Mouse (Mus musculus) MEL (cell line): ENCODE measurements around the gene Lce1a2.

Experiments used
- CTCF ChIP-seq, 3 experiments: IDR thresholded peaks in 2 of 3; conservative IDR thresholded peaks in 1 of 3; 2 replicates each; pipeline ENCODE4 v1.5.1; 2011 to 2012; ENCODE audit warnings: low read length in 3 of 3, low read depth in 2 of 3, mild to moderate bottlenecking in 2 of 3, improper control_type of control experiment in 1 of 3, inconsistent platforms in 1 of 3, mixed read lengths in 1 of 3, moderate library complexity in 1 of 3; ENCODE audit not compliant: control insufficient read depth in 1 of 3, insufficient read depth in 1 of 3, poor library complexity in 1 of 3, severe bottlenecking in 1 of 3
- E2F4 ChIP-seq: IDR thresholded peaks from 2 replicates; pipeline ENCODE4 v1.6.1; 2011; ENCODE audit warnings: low read depth, low read length, improper control_type of control experiment, borderline replicate concordance
- MAX ChIP-seq: IDR thresholded peaks from 2 replicates; pipeline ENCODE4 v1.6.1; 2011; ENCODE audit warnings: low read length, improper control_type of control experiment
- MXI1 ChIP-seq: IDR thresholded peaks from 2 replicates; pipeline ENCODE4 v1.6.1; 2011; ENCODE audit warnings: mild to moderate bottlenecking, low read depth, low read length, improper control_type of control experiment
- NELFE ChIP-seq: IDR thresholded peaks from 2 replicates; pipeline ENCODE4 v1.6.1; 2011; ENCODE audit warnings: low read depth, low read length, improper control_type of control experiment
- POLR2A ChIP-seq, 2 experiments: IDR thresholded peaks; 2 replicates each; pipeline ENCODE4 v1.6.1; 2011 to 2012; ENCODE audit warnings: low read length in 2 of 2, mild to moderate bottlenecking in 2 of 2, control low read depth in 1 of 2, improper control_type of control experiment in 1 of 2, low read depth in 1 of 2, moderate library complexity in 1 of 2; ENCODE audit not compliant: control insufficient read depth in 1 of 2, insufficient read depth in 1 of 2, poor library complexity in 1 of 2
- TAL1 ChIP-seq: IDR thresholded peaks from 2 replicates; pipeline ENCODE4 v1.6.1; 2012; ENCODE audit warnings: mild to moderate bottlenecking, inconsistent platforms, low read length, moderate library complexity, mixed read lengths
- UBTF ChIP-seq: IDR thresholded peaks from 2 replicates; pipeline ENCODE4 v1.6.1; 2012; ENCODE audit warnings: low read depth, mild to moderate bottlenecking, inconsistent platforms, low read length, improper control_type of control experiment, moderate library complexity, borderline replicate concordance; ENCODE audit not compliant: insufficient read depth
- USF1 ChIP-seq: IDR thresholded peaks from 2 replicates; pipeline ENCODE4 v1.6.1; 2014; ENCODE audit warnings: low read depth, mild to moderate bottlenecking, inconsistent platforms, low read length, improper control_type of control experiment, moderate library complexity

DNA sequence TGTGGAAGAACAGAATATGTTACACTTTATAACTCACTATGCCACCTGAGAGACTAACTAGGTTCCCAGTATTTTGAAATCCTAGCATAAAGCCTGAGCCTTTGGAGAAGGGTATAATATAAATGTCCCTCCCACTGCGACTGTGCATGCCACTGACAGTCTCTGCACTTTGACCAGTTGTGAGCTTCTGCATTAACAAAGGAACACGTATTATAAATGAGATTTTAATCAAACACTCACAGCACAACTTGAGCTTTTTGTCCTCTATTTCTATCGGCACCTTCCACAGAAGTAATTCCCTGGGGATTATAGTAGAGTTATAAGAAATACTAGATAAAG lies 31.5 kb downstream of the Lce1a2 start:
- TF ChIP-seq E2F4 (no peak), MAX (no peak), MXI1 (no peak), CTCF (IDR thresholded peaks at IDR 0.05 in 2 of 3, conservative IDR thresholded peaks at IDR 0.05 in 1 of 3; ENCODE audit: control insufficient read depth in 1 of 3, insufficient read depth in 1 of 3, low read depth in 2 of 3, low read length in 3 of 3, poor library complexity in 1 of 3, severe bottlenecking in 1 of 3) (no peak), USF1 (no peak), POLR2A (IDR thresholded peaks at IDR 0.05; ENCODE audit: control insufficient read depth in 1 of 2, insufficient read depth in 1 of 2, low read depth in 1 of 2, low read length in 2 of 2, poor library complexity in 1 of 2) (no peak), NELFE (no peak), UBTF (no peak), TAL1 (no peak)
